Mouse (Mus musculus) c-Kit-positive CD71-positive TER-119-negative erythroid progenitor cells, embryonic 14.5 days (primary cell): Measurements from ENCODE around the gene Nxph4.

ENCODE experiments used
- DNase-seq: peaks from one replicate; pipeline ENCODE4 v3.0.0-alpha.2; 2013; ENCODE audit warnings: low read depth

Nxph4 gene

DNA sequence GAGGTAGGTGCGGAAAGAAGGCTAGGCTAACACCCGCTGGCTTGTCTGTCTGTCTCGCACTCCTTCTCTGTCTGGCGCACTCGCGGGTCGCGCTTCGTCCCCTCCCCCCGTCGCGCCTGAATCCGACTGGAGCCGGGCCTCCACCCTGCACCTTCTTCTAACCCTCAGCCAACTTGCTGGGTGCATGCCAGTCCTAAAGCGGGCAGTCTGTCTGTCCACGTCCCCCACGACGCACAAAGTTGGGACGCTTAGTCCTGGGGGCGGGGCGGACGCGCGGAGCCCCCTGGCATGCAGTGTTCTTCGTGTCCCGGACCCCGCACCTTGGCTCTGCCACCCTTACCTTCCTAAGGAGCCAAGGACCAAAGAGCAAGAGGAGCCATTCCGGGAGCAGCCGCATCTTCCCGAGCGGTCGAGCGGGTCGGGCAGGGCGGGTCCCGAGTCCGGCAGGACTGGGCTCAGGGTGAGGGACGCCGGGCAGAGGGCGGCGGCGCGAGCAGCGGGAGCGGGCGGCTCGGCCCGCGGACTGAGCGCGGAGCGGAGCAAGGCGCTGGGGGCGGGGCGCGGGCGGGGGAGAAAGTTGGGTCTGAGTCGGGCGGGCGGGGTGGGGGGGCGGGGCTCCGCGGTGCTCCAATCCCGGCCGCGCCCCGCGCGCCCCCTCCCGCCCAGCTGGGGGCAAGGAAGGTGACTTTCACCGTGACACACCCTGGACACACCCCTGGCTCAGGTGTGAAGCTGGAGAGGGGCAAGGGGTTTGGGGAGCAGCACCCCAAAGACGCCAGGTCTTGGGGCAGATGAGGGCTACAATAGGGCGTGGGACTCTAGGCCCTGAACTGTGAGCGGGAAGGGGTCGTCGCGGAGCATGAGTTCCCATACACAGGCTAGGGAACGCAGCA is at the start of gene Nxph4:
Gene Nxph4, minus strand, starts transcription at position 524 of the 893 bp plus-strand sequence.
- no peak for DNase-seq

DNA sequence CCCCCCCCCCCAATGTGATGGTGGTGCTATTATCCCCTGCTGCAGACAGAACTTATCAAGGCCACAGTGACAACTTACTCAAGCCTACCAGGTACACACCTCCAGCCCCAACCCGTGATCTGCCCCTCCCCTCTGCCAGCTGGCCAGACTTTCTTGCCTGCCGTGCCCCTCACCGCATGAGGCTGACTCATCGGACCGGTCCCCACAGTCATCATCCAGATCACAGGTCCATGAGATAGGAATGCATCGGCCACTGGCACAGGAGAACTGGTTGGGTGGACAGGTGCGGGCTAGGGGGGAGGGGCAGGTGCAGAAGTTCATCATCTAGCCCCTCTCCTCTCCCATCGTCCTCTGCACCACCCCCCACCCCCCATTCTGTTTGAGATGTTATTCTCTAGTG is 49.3 kb upstream of the Nxph4 start:
- DNase-seq, result no peak

DNA sequence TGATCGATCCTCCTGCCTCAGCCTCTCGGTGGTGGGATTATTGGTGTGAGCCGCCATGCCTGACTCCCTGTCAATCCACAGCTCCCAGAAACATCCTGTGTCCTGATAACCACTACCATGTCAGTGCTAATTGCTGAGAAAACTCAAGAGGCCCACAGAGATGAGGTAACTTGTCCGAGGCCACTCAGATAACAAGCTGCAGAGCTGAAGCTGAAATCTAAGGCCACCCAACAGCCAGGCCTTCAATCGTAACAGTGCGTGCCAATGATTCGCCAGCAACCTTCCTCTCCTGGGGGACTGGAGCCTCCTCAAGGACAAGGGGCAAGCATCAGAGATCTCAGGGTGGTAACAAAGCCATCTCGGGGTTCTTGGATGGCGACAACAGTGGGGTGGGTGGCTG is 46.9 kb upstream of the Nxph4 start:
- no peak for DNase-seq

DNA sequence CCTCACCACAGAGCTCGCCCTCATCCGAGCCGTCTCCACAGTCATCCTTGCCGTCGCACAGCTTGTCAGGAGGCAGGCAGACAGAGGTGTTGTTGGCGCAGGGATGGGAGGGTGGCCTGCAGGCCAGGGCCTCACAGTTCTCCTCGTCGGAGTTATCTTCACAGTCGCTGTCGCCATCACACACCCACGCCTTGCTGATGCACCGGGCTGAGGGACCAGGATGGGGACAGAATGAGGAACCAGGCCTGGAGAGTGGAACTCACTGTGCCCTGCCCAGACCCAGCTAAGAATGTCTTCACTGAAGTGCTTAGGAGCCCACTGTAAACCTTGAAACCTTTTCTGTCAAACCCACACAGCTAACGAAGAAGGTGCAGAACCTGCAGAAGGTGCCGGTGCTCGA is 43.6 kb upstream of the Nxph4 start:
- DNase-seq, result no peak

DNA sequence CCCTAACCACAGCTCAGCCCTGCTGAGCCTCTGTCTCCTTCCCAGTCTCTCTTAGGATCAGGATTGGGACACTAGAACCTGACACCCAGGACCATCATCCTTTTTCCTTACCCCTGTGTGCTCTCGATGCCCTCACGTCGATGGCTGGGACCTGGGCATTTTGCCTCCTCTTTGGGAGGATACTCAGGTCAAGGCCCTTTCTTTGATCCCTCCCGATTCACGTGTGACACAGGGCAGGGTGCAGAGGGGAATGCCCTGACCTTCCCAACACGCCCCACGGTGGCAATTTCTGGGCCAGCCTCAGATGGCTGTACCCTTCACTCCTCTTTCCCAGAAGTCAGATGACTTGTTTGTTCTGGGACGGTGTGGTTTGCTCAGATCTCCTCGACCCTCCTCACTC is 42.8 kb upstream of the Nxph4 start:
- no peak for DNase-seq

DNA sequence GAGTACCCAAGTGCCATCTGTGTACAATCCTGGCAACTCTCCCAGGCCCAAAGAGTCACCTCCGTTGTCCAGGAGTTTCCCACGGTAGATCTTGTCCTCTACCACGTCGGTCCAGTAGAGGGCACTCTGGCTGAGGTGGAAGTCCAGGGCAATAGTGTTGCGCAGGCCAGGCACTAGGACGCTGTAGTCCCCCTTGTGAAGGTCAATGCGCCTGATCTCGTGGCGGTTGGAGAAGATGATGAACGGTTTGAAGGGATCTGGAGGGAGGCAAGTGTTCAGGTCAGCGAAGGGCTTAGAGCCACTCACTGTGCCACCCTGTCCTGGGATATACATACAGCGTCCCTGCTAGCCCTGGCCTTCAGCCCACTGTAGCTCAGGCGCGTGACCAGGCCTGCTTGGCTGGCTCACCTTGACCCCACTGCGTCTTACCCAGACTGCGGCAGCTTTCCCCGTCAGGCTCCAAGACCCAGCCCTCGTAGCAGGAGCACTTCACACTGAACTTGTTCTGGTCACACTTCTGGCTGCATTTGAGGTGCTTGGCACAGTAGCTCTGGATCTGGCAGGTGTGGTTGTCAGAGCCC is 42.1 kb upstream of the Nxph4 start:
- no peak for DNase-seq

DNA sequence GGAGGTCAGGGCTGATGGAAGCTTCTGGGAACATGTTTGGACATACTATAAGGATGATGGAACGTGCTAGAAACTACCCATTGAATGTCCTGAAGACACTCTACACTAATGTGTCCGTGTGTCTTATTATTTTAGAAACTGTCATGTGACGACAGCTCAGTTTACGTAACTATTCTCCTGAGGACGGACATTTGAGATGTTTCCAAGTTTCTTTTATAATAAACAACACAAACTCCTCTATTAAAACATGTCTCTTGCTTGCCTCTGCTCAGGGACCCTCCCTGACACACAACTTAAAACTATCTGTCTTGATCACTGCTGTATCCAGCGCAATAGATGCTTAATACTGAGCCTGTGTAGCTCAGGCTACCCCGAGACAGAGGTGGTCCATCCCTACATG is 41.4 kb upstream of the Nxph4 start:
- DNase-seq, result no peak

DNA sequence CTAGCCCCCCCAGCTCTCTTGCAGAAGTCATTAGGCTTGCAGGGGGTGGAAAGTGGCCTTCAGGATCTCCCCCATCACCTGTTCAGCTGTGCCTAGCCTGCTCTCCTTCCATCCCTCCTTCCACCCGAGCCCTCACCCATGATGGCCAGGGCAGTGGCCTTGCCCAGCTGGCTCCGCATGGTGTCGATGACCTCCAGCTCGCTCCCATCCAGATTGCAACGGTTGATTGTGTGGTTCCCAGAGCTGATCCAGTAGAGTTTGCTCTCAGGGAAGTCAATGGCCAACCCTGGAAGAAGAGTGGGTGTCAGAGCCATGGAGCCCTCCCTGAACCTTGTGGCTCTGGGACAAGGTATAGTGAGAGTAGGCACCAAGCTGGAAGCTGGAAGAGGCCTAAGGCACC is 37.9 kb upstream of the Nxph4 start:
- DNase-seq, result no peak

DNA sequence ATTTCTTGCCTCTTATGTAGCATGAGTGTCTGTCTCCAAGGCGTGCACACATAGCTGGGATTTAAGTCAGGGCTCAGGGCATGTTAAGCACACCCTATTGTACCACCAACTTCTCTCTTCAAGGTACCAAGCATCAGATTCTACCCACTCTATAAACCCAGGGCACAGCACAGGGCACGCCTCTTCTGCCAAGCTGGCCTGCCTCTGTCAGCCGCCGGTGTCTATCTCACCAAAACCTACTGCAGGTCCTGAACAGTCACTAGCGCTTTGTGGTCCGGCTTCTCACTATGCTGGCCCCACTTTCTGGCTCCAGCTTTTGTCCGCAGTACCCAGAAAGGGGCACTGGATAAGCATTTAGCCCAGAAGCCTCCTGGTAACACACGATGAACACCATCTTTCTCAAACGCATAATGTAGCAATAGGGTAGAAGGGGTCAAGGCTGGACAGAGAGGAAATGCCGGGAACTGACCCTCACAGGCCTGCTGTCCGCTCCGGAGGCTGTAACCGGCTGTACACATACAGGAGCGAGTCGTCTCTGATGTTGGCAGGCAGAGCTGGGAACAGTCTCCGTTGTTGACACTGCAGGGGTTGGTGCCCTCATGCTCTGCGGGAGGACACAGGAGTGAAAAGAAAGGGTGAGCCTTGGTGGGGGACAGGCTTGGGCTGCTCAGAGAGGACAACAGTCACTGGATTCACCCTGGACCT is 36.7 kb upstream of the Nxph4 start:
- no peak for DNase-seq

DNA sequence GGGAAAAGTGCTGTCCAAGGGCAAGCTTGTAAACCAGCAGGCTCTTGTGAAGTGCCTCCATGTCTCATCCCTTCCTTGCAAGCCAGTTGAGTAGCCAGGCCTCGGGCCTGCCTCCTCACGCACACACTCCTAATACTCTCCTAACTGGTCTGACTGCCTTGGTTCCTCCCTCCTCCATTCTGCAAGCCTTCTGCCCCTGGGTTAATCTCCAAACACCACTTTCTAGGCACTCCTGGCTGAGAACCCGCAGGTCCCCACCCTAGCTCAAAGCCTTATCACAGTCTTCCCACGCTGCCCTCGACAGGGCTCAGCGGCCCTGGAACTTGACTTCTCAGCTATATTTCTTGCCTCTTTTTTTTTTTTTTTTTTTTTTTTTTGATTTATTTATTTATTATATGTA is 36.0 kb upstream of the Nxph4 start:
- peak; percentile 73 for DNase-seq

DNA sequence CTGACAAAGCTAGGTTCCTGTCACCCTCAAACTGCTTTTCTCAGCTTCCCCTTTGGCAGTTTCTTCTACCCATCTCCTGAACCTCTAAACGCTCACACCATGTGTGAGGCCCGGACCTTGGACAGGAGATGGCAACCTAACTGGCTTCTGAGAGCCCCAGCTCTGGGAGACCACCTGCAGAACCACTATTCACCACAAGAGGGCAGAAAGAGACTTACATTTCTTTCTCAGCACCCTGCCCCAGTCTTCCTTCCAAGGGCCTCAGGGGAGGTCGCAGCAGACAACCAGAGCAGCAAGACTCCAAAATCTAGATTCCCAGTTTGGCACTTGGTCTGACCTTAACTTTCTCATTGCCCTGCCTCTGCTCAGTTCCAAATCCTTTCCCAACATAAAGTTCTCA is 35.1 kb upstream of the Nxph4 start:
- DNase-seq, result peak; percentile 67

DNA sequence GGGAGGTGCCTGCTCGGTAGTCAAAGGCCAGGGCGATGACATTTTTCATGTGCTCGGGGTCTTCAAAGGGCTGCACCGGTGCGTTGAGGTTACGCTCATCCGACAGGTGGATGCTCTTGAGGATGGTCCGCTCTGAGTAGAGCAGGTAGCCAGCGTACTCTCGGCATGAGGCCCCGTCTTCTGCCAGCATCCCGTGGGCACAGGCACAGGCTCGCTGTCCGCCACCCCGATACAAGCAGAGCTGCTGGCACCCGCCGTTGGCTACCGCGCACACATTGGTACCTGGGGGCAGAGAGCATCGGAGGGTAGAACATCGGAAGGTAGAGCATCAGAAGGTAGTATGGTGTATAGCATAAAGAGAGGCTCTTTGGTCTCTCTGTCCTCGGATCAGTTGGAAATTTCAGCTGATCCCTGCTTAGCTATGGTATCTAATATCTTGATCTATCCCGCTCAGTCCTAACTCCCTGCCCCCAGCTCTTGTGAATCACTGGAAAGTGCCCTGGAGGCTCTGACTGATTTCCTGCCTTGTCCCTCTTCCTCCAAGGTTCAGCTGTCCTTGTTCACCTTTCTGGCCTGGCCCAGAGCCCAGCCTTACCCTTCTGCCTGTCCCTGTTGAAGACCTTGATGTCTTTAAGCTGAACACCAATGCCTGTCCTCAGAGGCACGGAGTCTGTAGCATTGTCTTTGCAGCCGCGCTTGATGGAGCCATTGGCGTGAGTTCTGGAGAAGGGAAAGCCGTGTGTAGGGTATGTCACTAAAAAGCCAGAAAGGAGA is 32.4 kb upstream of the Nxph4 start:
- no peak for DNase-seq

DNA sequence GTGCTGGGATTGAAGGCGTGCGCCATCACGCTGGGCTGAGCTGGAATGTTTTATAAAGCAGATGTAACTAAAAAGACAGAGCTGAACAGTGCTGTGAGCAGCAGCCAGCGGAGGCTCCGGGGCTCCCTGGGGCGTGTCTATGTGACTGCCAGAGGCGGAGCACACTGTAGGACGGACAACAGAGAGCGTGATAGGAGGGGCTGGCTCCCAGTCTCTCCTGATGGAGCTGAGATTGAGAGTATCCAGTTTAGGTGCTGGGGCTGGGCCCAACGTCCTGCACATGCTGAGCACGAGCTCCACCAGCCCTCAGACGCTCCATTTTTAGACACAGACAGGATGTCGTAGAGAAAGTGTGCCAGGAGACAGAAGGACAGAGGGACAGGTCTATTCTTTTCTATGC is 29.9 kb upstream of the Nxph4 start:
- no peak for DNase-seq

DNA sequence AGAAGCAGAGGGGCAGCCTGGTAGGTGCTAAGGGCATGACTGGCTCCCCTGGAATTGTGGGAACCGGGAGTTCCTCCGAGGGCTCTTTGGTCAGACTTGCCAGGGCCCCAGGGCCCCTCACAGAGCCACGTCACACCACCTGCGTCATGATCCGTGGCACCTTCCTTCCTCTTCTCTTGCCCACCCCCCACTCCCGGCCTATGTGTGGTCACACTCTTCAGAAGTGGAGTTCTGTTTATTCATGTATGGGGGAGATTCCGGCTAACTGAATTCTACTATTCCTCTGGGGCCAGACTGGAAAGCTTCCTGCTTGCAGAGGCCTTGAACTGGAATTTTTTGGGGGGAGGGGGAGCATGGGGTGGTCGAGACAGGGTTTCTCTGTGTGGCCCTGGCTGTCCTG is 29.5 kb upstream of the Nxph4 start:
- no peak for DNase-seq

DNA sequence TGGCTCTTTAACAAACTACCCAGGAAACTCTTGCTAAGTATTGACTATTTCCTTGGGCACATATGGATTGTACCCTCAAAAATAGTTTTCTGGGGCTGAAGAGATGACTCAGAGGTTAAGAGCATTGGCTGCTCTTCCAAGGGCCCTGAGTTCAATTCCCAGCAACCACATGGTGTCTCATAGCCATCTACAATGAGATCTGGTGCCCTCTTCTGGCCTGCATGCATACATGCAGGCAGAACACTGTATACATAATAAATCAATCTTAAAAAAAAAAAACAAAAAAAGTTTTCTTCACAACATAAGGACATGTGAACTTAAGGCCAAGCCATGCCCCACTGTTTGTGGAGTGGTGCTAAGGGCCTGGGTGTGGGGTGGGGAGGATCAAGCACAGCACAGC is 26.8 kb upstream of the Nxph4 start:
- no peak for DNase-seq

DNA sequence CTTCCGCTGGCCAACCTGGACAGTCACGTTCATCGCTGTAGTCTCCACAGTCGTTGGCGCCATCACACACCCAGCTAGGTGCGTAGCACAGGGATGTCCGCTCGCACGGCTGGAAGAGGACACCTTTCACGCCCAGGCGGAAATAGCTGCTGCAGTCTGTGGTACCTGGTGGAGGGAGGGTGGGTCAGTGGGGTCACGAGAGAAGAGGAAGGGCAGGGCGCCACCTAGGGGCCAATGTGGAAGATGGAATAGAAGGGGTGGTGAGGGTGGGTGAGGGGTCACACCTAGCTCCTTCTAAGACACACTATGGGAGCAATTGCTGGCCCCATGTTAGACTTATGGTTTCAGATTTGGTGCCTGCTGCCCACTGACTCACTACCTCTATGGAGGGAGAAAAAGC is 23.0 kb upstream of the Nxph4 start:
- no peak for DNase-seq

DNA sequence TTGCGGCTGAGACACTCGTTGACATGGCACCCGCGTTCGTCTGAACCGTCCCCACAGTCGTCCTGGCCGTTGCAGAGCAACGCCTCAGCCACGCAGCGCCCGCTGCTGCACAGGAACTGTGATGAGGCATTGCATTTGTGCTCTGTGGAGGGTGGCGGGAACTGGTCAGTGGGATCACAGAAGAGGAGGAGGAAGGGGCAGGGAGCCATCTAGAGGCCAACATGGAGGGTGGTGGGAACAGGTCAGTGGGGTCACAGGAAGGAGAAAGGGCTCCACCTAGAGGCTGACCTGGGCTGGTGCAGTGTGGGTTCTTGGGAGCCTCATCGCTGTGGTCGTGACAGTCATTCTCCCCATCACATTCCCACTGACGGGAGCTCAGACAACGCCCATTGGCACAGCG is 21.3 kb upstream of the Nxph4 start:
- peak; percentile 22 for DNase-seq

DNA sequence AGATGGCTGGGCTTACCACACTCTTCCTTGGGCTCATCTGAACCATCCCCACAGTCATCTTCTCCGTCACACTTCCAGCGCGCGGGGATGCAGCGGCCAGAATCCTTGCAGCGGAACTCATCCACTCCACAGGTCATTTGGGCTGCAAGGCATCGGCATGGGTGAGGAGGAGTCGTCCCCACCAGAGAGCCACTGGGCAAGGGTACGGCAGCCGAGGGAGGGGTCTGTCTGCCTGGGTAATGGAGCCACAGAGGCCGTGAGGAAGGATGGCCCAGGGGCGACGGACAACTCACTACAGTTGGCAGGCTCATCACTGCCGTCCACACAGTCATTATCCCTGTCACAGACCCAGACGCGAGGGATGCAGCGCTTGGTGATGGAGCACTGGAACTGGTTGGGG is 15.5 kb upstream of the Nxph4 start:
- DNase-seq, result no peak

DNA sequence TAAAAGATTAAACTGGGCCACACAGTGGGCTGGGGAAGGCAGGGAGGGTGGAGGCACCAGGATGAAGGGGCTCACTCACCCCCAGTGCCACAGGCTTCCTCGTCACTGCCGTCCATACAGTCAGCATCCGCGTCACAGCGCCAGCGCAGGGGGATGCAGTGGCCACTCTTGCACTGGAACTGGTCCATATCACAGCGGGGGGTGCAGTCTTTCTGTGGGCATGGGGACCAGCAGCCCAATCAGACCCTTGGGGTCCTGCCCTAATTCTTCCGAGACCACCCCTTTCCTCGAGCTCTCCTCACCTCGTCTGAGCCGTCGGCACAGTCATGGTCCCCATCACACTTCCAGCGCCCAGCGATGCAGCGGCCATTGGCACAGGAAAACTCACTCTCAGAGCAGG is 13.9 kb upstream of the Nxph4 start:
- DNase-seq, result no peak

DNA sequence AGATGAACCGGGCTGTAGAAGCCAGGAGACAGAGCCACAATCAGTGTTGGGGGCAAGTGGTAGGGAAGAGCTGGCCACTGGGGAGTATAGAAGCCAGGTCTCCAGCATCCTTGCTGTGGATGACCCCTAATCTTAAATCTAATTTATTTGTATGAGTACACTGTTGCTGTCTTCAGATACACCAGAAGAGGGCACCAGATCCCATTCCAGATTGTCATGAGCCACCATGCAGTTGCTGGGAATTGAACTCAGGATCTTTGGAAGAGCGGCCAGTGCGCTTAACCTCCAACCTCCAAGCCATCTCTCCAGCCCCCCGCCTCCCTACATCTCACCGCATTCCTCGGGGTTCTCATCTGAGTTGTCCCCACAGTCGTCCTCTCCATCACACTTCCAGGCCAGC is 12.1 kb upstream of the Nxph4 start:
- DNase-seq, result no peak

DNA sequence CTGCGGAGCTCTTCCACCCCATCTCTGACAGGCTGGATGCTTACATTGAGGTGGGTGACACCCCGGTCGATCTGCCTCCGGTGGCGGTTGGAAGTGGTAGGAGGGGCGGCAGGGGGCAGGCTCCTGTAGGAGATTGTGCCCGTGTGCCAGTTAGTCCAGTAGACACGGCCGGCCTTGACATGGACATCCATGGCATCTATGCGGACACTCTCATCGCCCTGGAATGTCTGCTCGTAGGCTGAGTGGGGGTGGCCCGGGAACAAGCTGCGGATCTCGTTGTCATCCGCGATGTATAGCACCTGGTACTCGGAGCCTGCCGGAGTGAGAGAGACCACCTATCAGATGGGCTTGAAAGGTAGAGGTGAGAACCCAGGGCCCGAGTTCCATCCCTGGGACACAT is 10.0 kb upstream of the Nxph4 start:
- DNase-seq, result no peak

DNA sequence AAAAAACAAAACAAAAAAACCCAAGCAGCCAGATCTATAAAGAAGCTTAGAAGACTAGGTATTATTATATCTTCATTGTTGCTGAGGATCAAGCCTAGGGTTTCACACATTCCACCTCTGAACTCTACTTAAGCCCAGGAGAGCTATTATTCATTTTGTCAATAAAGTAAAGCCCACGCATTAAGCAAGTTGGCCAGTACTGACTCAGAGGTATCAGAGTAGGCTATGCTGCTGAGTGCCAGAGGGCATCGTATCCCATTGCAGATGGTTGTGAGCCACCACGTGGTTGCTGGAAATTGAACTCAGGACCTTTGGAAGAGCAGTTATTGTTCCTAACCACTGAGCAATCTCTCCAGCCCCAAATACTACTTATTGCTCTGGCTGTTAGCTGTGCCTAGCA is 9.6 kb upstream of the Nxph4 start:
- DNase-seq, result no peak

DNA sequence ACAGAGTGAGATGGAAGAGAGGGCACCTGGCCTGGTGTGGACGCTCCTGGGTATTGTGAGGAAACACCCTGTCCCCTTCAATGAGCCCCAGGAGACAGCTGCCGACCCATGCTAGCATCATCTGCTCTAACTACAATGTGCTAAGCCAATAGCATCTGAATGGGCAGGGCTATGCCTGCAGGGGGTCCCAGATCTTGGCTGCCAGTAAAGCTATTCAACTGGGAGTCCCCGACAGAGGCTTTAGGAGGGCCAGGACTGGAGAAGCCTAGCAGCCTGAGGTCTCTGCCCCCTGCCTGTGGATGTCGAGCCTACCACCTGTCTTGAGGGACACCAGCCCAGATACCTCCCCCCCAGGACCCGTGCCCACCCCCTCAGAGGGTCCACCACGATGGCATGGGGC is 8.4 kb upstream of the Nxph4 start:
- DNase-seq, result no peak
